Mouse (Mus musculus) liver, postnatal 0 days (tissue): Measurements from ENCODE around the gene Hes6. TPM values are rescaled to one million over a fixed set of nuclear protein-coding genes. Genes with fewer than 3 reads are reported as not detected.

ENCODE experiments used
- ATAC-seq: fragments of 200-750 bp; cut with Nextera tagmentation; 2 replicates; pipeline ENCODE4 v1.8.0; 2017; ENCODE audit warnings: mild to moderate bottlenecking, moderate library complexity
- DNase-seq: peaks from one replicate; pipeline ENCODE4 v3.0.0-alpha.2; 2016
- H3K27ac ChIP-seq: fragments of 300-500 bp; sonication (generic); 2 replicates; pipeline ENCODE4 v1.5.1; 2014; ENCODE audit warnings: antibody characterized with exemption, moderate library complexity, mild to moderate bottlenecking, low read depth
- H3K27me3 ChIP-seq: fragments of 300-500 bp; sonication (generic); 2 replicates; pipeline ENCODE4 v1.6.1; 2014; ENCODE audit warnings: low read length, control low read depth, mixed read lengths; ENCODE audit not compliant: insufficient read depth
- H3K36me3 ChIP-seq: fragments of 300-500 bp; sonication (generic); replicated peaks from 2 replicates; pipeline ENCODE4 v1.6.1; 2014; ENCODE audit warnings: mild to moderate bottlenecking, control low read depth, low read length, moderate library complexity, mixed read lengths; ENCODE audit not compliant: insufficient read depth
- H3K4me1 ChIP-seq: fragments of 300-500 bp; sonication (generic); 2 replicates; pipeline ENCODE4 v1.6.1; 2014; ENCODE audit warnings: antibody characterized with exemption, mild to moderate bottlenecking, control low read depth; ENCODE audit not compliant: insufficient read depth
- H3K4me2 ChIP-seq: fragments of 300-500 bp; sonication (generic); 2 replicates; pipeline ENCODE4 v1.6.1; 2014; ENCODE audit warnings: low read depth, mild to moderate bottlenecking, low read length, moderate library complexity, mixed read lengths
- H3K4me3 ChIP-seq: fragments of 300-500 bp; sonication (generic); 2 replicates; pipeline ENCODE4 v1.5.1; 2014; ENCODE audit warnings: low read depth, low read length
- H3K9ac ChIP-seq: fragments of 300-500 bp; sonication (generic); replicated peaks from 2 replicates; pipeline ENCODE4 v1.6.1; 2014; ENCODE audit warnings: mild to moderate bottlenecking, moderate library complexity
- H3K9me3 ChIP-seq: fragments of 300-500 bp; sonication (generic); 2 replicates; pipeline ENCODE4 v1.6.1; 2016; ENCODE audit warnings: mild to moderate bottlenecking, control low read depth, low read length, mixed read lengths
- CTCF ChIP-seq: sonication (generic); IDR thresholded peaks from 2 replicates; pipeline ENCODE4 v1.5.1; 2016; ENCODE audit warnings: antibody characterized with exemption, low read depth
- EP300 ChIP-seq: IDR thresholded peaks from 2 replicates; pipeline ENCODE4 v1.6.1; 2016; ENCODE audit warnings: antibody characterized with exemption, low read depth, mild to moderate bottlenecking
- WGBS: fragments of 180-500 bp; shearing (Covaris S2); extraction: QIAGEN DNeasy Blood & Tissue Kit; methylation state at CpG from one replicate; pipeline ENCODE4 v1.1.7; 2014; ENCODE audit not compliant: insufficient replicate concordance; 5-methylcytosine and 5-hydroxymethylcytosine counted together
- polyA plus RNA-seq: library from polyadenylated mRNA; unstranded; fragments of >200 nt; fragmentation: Nextera tagmentation; extraction: Ambion mirVana; gene quantifications from 2 replicates; pipeline ENCODE4 v1.2.1, GENCODE M21; 2015

The Hes6 gene
- polyA plus RNA-seq: 33.1 and 35.0 TPM in 2 replicates

- Histone ChIP-seq H3K27me3 (no peaks in the 10 kb centered on the region), H3K4me3 (peak within 1 kb of the TSS; percentile 85), H3K9me3 (no peaks in the 10 kb centered on the region), H3K4me2 (peak within 1 kb of the TSS; percentile 99), H3K4me1 (peaks cover 31% of the 10 kb centered on the region), H3K36me3 (peaks cover 15% of the 10 kb centered on the region), H3K27ac (peak within 1 kb of the TSS; percentile 93), H3K9ac (peak within 1 kb of the TSS; percentile 89)
- ATAC-seq: peak; percentile 14
- 1% methylated on average over 38 of the region's 39 CpGs for WGBS
- DNase-seq: peak; percentile 70
- TF ChIP-seq EP300 (no peak), CTCF (no peak)
Observed at GRCm38 (mm10) chr1:91413898-91414594, at the start of gene Hes6. Gene Hes6, minus strand, starts transcription at chr1:91414038.

DNA sequence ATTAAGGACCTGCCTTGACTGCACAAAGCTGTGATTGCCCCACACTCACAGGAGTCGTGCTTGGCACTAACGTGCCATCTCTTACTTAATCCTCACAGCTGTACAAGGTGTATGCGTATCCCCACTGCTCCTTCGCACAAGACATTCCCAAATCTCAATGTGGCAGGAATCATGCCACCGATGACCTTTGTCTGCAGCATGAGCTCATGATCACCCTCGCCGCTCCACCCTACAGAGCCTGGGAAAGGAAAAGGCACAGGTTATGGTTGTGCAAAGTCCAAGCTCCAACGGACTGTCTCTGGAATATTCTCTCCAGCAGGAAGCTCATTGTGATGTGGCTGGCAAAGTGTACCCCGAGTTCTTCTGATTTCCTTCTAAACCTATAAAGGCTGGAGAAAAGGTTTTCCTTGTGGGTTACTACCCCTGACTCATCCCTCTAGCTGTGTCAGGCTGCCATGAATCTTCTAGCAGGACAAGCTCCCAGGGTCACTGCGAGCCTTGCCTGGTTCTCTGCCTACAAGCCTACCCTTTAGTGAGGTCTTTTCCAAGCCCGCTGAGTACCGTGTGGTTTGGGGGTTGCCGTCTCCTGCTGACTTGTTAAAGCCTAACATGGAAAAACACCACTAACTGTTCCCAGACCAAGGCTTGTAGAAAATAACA lies 49.6 kb upstream of the Hes6 start:
- peak overlapping the region; percentile 64; the same call in 1 of the 2 replicates for H3K27ac ChIP-seq
- H3K4me2 ChIP-seq: no peak overlapping the region
- no peaks in the 10 kb centered on the region for H3K27me3 ChIP-seq
- no peak overlapping the region for H3K4me3 ChIP-seq
- TF ChIP-seq CTCF (no peak), EP300 (no peak)
- H3K4me1 ChIP-seq: peaks cover 18% of the 10 kb centered on the region
- WGBS: 77% methylated on average over 13 of the region's 13 CpGs
- H3K36me3 ChIP-seq: no peaks in the 10 kb centered on the region
- no peak for DNase-seq
- no peak for ATAC-seq
- H3K9me3 ChIP-seq: no peaks in the 10 kb centered on the region
- no peak overlapping the region for H3K9ac ChIP-seq

DNA sequence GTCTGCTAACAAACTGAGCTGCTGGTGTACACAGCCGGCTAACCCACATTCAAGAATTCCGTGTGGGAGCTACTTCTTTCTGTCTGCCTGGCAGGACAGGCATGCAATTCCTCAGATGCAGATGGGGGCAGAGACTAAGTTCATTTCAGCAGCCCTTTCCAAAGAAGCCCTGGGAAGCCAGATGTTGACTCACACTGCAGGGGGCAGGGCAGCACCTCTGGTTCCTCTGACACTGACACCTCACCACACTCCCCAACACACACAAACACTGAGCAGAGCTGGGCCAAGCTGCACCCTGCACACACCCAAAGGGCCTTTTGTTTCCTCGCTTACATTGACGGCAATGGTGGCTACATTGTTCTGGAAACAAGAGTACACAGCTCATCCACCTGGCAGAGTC lies 46.7 kb upstream of the Hes6 start:
- WGBS: 40% methylated on average over 4 of the region's 4 CpGs
- no peak overlapping the region for H3K4me3 ChIP-seq

DNA sequence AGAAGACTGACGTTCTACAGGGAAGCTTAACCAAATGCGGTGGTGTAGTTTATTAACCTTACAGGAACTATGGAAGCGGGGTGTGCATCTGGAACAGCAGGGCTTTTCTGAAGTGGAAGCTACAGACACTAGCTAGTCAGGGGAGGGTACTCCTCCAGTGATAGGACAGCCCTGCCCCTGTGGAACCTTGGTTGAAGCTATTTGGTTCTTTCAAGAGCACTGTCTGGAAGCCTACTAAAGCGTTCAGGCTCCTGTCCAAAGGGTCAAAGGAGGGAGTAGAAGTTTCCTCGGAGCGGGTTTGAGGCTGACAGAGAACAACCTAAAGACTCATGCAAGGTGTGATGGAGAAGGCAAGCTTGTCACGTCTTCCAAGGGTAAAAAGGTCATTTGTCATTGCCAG lies 46.2 kb upstream of the Hes6 start:
- 0 out of 2 replicates have a peak overlapping the region, but pooled peaks have one; percentile 8 for H3K9ac ChIP-seq
- WGBS: 31% methylated on average over 7 of the region's 7 CpGs
- H3K27me3 ChIP-seq: no peaks in the 10 kb centered on the region
- H3K27ac ChIP-seq: no peak overlapping the region
- H3K9me3 ChIP-seq: no peaks in the 10 kb centered on the region
- ATAC-seq (no peak), DNase-seq (no peak)
- no peak for TF ChIP-seq EP300
- no peak for TF ChIP-seq CTCF
- H3K4me2 ChIP-seq: peak overlapping the region; percentile 90
- peak overlapping the region; percentile 70 for H3K4me3 ChIP-seq
- H3K4me1 ChIP-seq: peaks cover 42% of the 10 kb centered on the region
- H3K36me3 ChIP-seq: no peaks in the 10 kb centered on the region

More for the DNA sequence above, 46.7 kb upstream of the Hes6 start:
- Histone ChIP-seq H3K4me2 (no peak overlapping the region), H3K4me1 (peaks cover 37% of the 10 kb centered on the region), H3K36me3 (no peaks in the 10 kb centered on the region), H3K9ac (no peak overlapping the region), H3K27me3 (no peaks in the 10 kb centered on the region), H3K9me3 (no peaks in the 10 kb centered on the region), H3K27ac (no peak overlapping the region)
- ATAC-seq (no peak), DNase-seq (peak; percentile 39)
- no peak for TF ChIP-seq EP300
- peak; percentile 32 for TF ChIP-seq CTCF

- Histone ChIP-seq H3K4me2 (peak within 1 kb of the TSS; percentile 90), H3K4me3 (peak within 1 kb of the TSS; percentile 70), H3K4me1 (peaks cover 50% of the 10 kb centered on the region), H3K27me3 (no peaks in the 10 kb centered on the region), H3K36me3 (no peaks in the 10 kb centered on the region), H3K9ac (peak within 1 kb of the TSS; percentile 81), H3K27ac (peak within 1 kb of the TSS; percentile 93), H3K9me3 (no peaks in the 10 kb centered on the region)
- TF ChIP-seq EP300 (peak; percentile 64; the same call in 1 of the 2 replicates), CTCF (peak; percentile 54; the same call in 1 of the 2 replicates)
- peak; percentile 90 for ATAC-seq
- DNase-seq: peak; percentile 100
- WGBS: under 1% methylated on average over 80 of the region's 91 CpGs
Observed at GRCm38 (mm10) chr1:91459059-91459809, 45.4 kb upstream of the Hes6 start, which contains the start of gene Per2. Gene Per2, minus strand, starts transcription at chr1:91459324.
